Mouse (Mus musculus): Measurements from ENCODE around the gene Lrrfip1.

GRCm38 (mm10) chr1:91009266-91009665, 10.7 kb downstream of the Lrrfip1 start:
- no peak for TF ChIP-seq CTCF (IDR thresholded peaks at IDR 0.05; ENCODE audit: extremely low read depth, insufficient read depth, low read length)
- no peak for TF ChIP-seq POLR2A (IDR thresholded peaks at IDR 0.05; ENCODE audit: extremely low read depth, insufficient read depth, low read length)
